Mouse (Mus musculus) lung, adult 2 months (tissue): ENCODE measurements around the gene Ankrd10.

Experiments
- CTCF ChIP-seq: fragments of 200-500 bp; IDR thresholded peaks from 2 replicates; pipeline ENCODE4 v1.5.1; 2011; ENCODE audit warnings: mild to moderate bottlenecking, low read length, control low read depth; ENCODE audit not compliant: insufficient read depth
- POLR2A ChIP-seq: fragments of 200-500 bp; IDR thresholded peaks from 2 replicates; pipeline ENCODE4 v1.6.1; 2011; ENCODE audit warnings: low read depth, mild to moderate bottlenecking, control low read depth, low read length, borderline replicate concordance; ENCODE audit errors: extremely low read depth

- TF ChIP-seq CTCF (no peak), POLR2A (no peak)
Observed at GRCm38 (mm10) chr8:11571950-11572349, 63.6 kb downstream of the Ankrd10 start.
